In the genomic region with DNA sequence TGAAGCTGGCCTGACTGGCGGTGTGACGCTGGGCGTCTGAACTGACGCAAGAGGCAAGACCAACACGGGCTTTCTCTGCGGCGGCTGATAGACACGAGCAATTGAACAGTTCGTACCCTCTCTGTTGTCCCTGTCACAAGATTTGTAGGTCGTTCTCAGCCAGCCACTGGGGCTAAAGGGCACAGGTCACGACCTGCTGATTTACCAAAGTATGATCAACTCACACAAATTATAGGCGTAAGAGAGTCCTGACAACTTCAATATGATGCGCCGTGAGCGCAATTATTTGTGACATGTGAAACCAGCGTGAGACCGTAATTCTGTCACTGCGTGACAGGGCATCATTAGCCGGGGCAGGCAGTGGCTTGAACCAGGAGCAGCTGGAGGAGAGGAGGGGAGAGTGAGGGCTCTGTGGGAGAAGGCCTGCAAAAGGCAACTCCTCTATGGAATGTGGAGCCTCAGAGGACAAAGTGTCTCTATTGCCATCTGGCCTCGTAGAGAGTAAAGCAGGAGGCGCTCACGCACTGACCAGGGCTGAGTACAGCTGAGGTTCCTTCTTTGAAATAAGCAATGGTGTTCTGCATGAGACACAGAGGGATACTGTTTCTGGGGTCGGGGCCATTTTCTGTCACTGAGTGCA, we compare ENCODE assay signal across 10 mouse cellular contexts.
DNase-seq lines count a peak whose midpoint lies in the region; ATAC-seq and TF ChIP-seq lines count a peak whose summit lies in the region.
"Had no signal": no experiment of that assay in that cellular context is flagged by ENCODE, and none has a peak within 500 bp of the region (broad histone marks: within the 10 kb centered on the region; RNA-seq: fewer than 3 reads in every experiment).

No protein-coding gene starts in this region.

- TF ChIP-seq EP300 in lung, postnatal 0 days (IDR thresholded peaks at IDR 0.05) = no peak

- TF ChIP-seq POLR2A in testis, adult 2 months (IDR thresholded peaks at IDR 0.05; ENCODE audit: control insufficient read depth, low read depth, low read length) = no peak

- no peaks in the 10 kb centered on the region for H3K27me3 ChIP-seq in lung, postnatal 0 days (replicated peaks; ENCODE audit: insufficient read depth, low read length)
- H3K27me3 ChIP-seq in hindbrain, embryonic 12.5 days = peaks cover 24% of the 10 kb centered on the region
- peaks cover 16% of the 10 kb centered on the region; the same call in 1 of the 2 replicates for H3K27me3 ChIP-seq in limb, embryonic 10.5 days (ENCODE audit: low read depth, poor library complexity, severe bottlenecking)
- no peaks in the 10 kb centered on the region for H3K27me3 ChIP-seq in testis, adult 2 months (ENCODE audit: control insufficient read depth, insufficient read depth, low read length)
- H3K27me3 ChIP-seq: Patski; stomach, embryonic 15.5 days had no signal

- H3K9ac ChIP-seq in lung, postnatal 0 days (replicated peaks; ENCODE audit: low read depth) = no peak overlapping the region
- no peak overlapping the region for H3K9ac ChIP-seq in hindbrain, embryonic 12.5 days
- H3K9ac ChIP-seq: stomach, embryonic 15.5 days had no signal

- no peaks in the 10 kb centered on the region for H3K36me3 ChIP-seq in lung, postnatal 0 days (ENCODE audit: insufficient read depth, low read length)
- no peaks in the 10 kb centered on the region for H3K36me3 ChIP-seq in hindbrain, embryonic 12.5 days
- peaks cover 7% of the 10 kb centered on the region for H3K36me3 ChIP-seq in limb, embryonic 10.5 days
- no peaks in the 10 kb centered on the region for H3K36me3 ChIP-seq in testis, adult 2 months (ENCODE audit: control insufficient read depth, insufficient read depth, low read length)
- H3K36me3 ChIP-seq: stomach, embryonic 15.5 days had no signal

- H3K27ac ChIP-seq in lung, postnatal 0 days (ENCODE audit: low read length) = no peak overlapping the region
- peak overlapping the region; percentile 52 for H3K27ac ChIP-seq in hindbrain, embryonic 12.5 days
- peak overlapping the region; percentile 80 for H3K27ac ChIP-seq in limb, embryonic 10.5 days
- H3K27ac ChIP-seq in testis, adult 2 months (ENCODE audit: control insufficient read depth, insufficient read depth, low read depth, low read length) = no peak overlapping the region
- H3K27ac ChIP-seq: stomach, embryonic 15.5 days had no signal

- H3K4me3 ChIP-seq in lung, postnatal 0 days (ENCODE audit: low read depth, low read length) = no peak overlapping the region
- no peak overlapping the region for H3K4me3 ChIP-seq in hindbrain, embryonic 12.5 days
- H3K4me3 ChIP-seq in limb, embryonic 10.5 days = peak overlapping the region; percentile 26
- peak overlapping the region; percentile 35 for H3K4me3 ChIP-seq in testis, adult 2 months (ENCODE audit: control insufficient read depth, low read depth, low read length)
- H3K4me3 ChIP-seq: stomach, embryonic 15.5 days had no signal

- no peaks in the 10 kb centered on the region for H3K4me1 ChIP-seq in lung, postnatal 0 days (ENCODE audit: insufficient read depth, low read depth, low read length)
- H3K4me1 ChIP-seq in hindbrain, embryonic 12.5 days = peaks cover 10% of the 10 kb centered on the region
- H3K4me1 ChIP-seq in limb, embryonic 10.5 days = peaks cover 75% of the 10 kb centered on the region
- H3K4me1 ChIP-seq in testis, adult 2 months (ENCODE audit: control insufficient read depth, insufficient read depth, low read length) = peaks cover 2% of the 10 kb centered on the region; the same call in 1 of the 2 replicates
- H3K4me1 ChIP-seq: stomach, embryonic 15.5 days had no signal

- DNase-seq in lung, postnatal 0 days (ENCODE audit: low spot score) = peak; percentile 35
- DNase-seq in lung, postnatal 10 days = no peak
- peak; percentile 80 for DNase-seq in limb, embryonic 10.5 days (ENCODE audit: low spot score)
- no peak for DNase-seq in liver
- no peak for DNase-seq in frontal cortex, adult 2 months (ENCODE audit: extremely low spot score in 1 of 2, low spot score in 1 of 2)
- DNase-seq: heart, postnatal 4 days had no signal

- no peak overlapping the region for H3K4me2 ChIP-seq in lung, postnatal 0 days (replicated peaks; ENCODE audit: low read depth, low read length)
- no peak overlapping the region; the same call in 1 of the 2 replicates for H3K4me2 ChIP-seq in hindbrain, embryonic 12.5 days (replicated peaks)
- H3K4me2 ChIP-seq: stomach, embryonic 15.5 days had no signal

- no peak for TF ChIP-seq CTCF in lung, postnatal 0 days (IDR thresholded peaks at IDR 0.05)
- TF ChIP-seq CTCF in testis, adult 2 months (IDR thresholded peaks at IDR 0.05; ENCODE audit: control insufficient read depth, insufficient read depth, insufficient replicate concordance, low read depth, low read length) = no peak

- ATAC-seq in lung, postnatal 0 days = peak; percentile 65
- peak; percentile 48; the same call in 1 of the 2 replicates for ATAC-seq in hindbrain, embryonic 12.5 days (ENCODE audit: low FRiP score)
- ATAC-seq: Patski had no signal

- 64% methylated on average over 23 of the region's 23 CpGs for WGBS in lung, postnatal 0 days
- WGBS in hindbrain, embryonic 12.5 days = 33% methylated on average over 23 of the region's 23 CpGs
- 8% methylated on average over 23 of the region's 23 CpGs for WGBS in limb, embryonic 10.5 days

- H3K9me3 ChIP-seq in lung, postnatal 0 days (ENCODE audit: low read length) = no peaks in the 10 kb centered on the region
- H3K9me3 ChIP-seq in hindbrain, embryonic 12.5 days (replicated peaks) = peaks cover 5% of the 10 kb centered on the region; the same call in 1 of the 2 replicates
- 0 out of 2 replicates have a peak, but pooled peaks cover 2% of the 10 kb centered on the region for H3K9me3 ChIP-seq in limb, embryonic 10.5 days (replicated peaks)
- H3K9me3 ChIP-seq: stomach, embryonic 15.5 days had no signal

Comparison
In these comparisons a context has a peak if more than half of its experiments do, and no peak if none do; other contexts are left out.
1. DNase-seq: peak in lung, postnatal 0 days (single experiment) and limb, embryonic 10.5 days (single experiment); none in lung, postnatal 10 days (single experiment), liver (single experiment) and frontal cortex, adult 2 months (0 of 2).
2. H3K27ac ChIP-seq: peak in hindbrain, embryonic 12.5 days (single experiment) and limb, embryonic 10.5 days (single experiment); none in lung, postnatal 0 days (single experiment) and testis, adult 2 months (single experiment).
3. H3K4me3 ChIP-seq: peak in limb, embryonic 10.5 days (single experiment) and testis, adult 2 months (single experiment); none in lung, postnatal 0 days (single experiment) and hindbrain, embryonic 12.5 days (single experiment).